ENCODE assay signal across 9 mouse cellular contexts in the genomic region with DNA sequence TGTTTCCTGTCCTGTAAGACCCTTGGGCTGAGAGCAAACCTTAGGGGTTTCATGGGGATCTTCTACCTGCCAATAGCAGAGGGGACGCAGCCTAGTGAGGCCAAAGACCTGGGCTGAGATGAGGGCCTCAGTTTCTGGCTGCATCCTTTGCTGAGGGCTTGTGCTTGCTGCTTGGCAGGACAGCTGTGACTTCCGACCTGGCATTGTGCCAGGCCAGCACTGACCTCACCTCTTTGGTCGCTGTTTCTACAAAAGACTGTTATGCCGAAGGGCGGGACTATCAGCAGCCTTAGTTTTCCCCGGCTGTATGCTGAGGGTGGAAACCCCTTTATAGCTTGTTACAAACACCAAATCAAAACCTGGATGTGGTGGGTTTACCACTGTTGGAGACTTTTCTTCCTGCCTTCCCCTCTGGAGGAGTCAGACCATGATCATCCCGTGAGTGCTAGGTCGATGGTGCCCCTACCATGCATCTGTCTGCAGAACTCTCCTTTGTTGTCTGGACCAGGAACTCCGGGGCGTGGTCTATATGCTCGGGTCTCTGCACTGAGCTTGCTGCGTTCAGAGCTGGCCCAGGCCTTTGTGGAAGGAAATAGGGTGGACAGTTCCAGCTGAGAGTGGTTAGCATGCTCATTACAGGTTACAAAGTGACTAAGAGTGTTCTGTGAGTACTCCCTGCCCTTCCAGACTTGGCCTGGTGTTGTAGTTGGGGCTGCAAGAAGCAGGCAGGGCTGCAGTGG. TPM values are rescaled to one million over a fixed set of nuclear protein-coding genes. Genes with fewer than 3 reads are reported as not detected.
A peak's percentile ranks its signal among the peaks of the same experiment; 100 is the strongest.
DNase-seq lines count a peak whose midpoint lies in the region; ATAC-seq and TF ChIP-seq lines count a peak whose summit lies in the region.
"Had no signal": no experiment of that assay in that cellular context is flagged by ENCODE, and none has a peak within 500 bp of the region (broad histone marks: within the 10 kb centered on the region; RNA-seq: fewer than 3 reads in every experiment).

No protein-coding gene starts in this region.

- no peak overlapping the region for H3K4me3 ChIP-seq in forebrain, embryonic 12.5 days (replicated peaks)
- H3K4me3 ChIP-seq in forebrain, embryonic 11.5 days (ENCODE audit: low read depth, low read length) = no peak overlapping the region
- H3K4me3 ChIP-seq in liver, postnatal 0 days (ENCODE audit: low read depth, low read length) = no peak overlapping the region
- H3K4me3 ChIP-seq in liver, embryonic 12.5 days = no peak overlapping the region
- H3K4me3 ChIP-seq in myocyte = no peak overlapping the region

- no peaks in the 10 kb centered on the region for H3K79me2 ChIP-seq in myocyte (ENCODE audit: control insufficient read depth, insufficient read depth)

- H3ac ChIP-seq in myocyte (ENCODE audit: control insufficient read depth, insufficient read length) = no peak overlapping the region

- H3K27me3 ChIP-seq in forebrain, embryonic 12.5 days = no peaks in the 10 kb centered on the region
- H3K27me3 ChIP-seq in forebrain, embryonic 11.5 days (ENCODE audit: control insufficient read depth, insufficient read depth, low read length) = no peaks in the 10 kb centered on the region
- no peaks in the 10 kb centered on the region for H3K27me3 ChIP-seq in liver, postnatal 0 days (ENCODE audit: insufficient read depth, low read length)
- no peaks in the 10 kb centered on the region for H3K27me3 ChIP-seq in liver, embryonic 12.5 days (replicated peaks)
- no peaks in the 10 kb centered on the region for H3K27me3 ChIP-seq in myocyte (ENCODE audit: control insufficient read depth, insufficient read depth, insufficient read length)

- WGBS in forebrain, embryonic 12.5 days = 76% methylated on average over 12 of the region's 12 CpGs
- WGBS in forebrain, embryonic 11.5 days = 80% methylated on average over 12 of the region's 12 CpGs
- 52% methylated on average over 12 of the region's 12 CpGs for WGBS in liver, postnatal 0 days (ENCODE audit: insufficient replicate concordance)
- 58% methylated on average over 12 of the region's 12 CpGs for whole genome bisulfite sequencing in liver, embryonic 12.5 days (ENCODE audit: insufficient replicate concordance)

- H3K4me1 ChIP-seq in forebrain, embryonic 12.5 days = no peaks in the 10 kb centered on the region
- no peaks in the 10 kb centered on the region for H3K4me1 ChIP-seq in forebrain, embryonic 11.5 days (replicated peaks; ENCODE audit: control insufficient read depth, insufficient read depth, low read length)
- H3K4me1 ChIP-seq in liver, postnatal 0 days (ENCODE audit: insufficient read depth) = no peaks in the 10 kb centered on the region
- no peaks in the 10 kb centered on the region for H3K4me1 ChIP-seq in liver, embryonic 12.5 days

- ATAC-seq in forebrain, embryonic 12.5 days (ENCODE audit: low FRiP score) = no peak
- no peak for ATAC-seq in forebrain, embryonic 11.5 days (replicated peaks; ENCODE audit: low FRiP score)
- no peak for ATAC-seq in liver, postnatal 0 days
- no peak for ATAC-seq in liver, embryonic 12.5 days
- ATAC-seq in granulocyte monocyte progenitor cell, adult 5-6 weeks (replicated peaks; ENCODE audit: poor library complexity, severe bottlenecking) = no peak

- no peaks in the 10 kb centered on the region for H3K9me3 ChIP-seq in forebrain, embryonic 12.5 days
- no peaks in the 10 kb centered on the region for H3K9me3 ChIP-seq in forebrain, embryonic 11.5 days (ENCODE audit: control insufficient read depth, low read length)
- H3K9me3 ChIP-seq in liver, postnatal 0 days (ENCODE audit: low read length) = no peaks in the 10 kb centered on the region
- H3K9me3 ChIP-seq in liver, embryonic 12.5 days (replicated peaks) = peaks cover 2% of the 10 kb centered on the region; the same call in 1 of the 2 replicates

- peak overlapping the region; percentile 19; the same call in 1 of the 2 replicates for H3K27ac ChIP-seq in forebrain, embryonic 12.5 days
- no peak overlapping the region for H3K27ac ChIP-seq in forebrain, embryonic 11.5 days (ENCODE audit: low read depth, low read length)
- no peak overlapping the region for H3K27ac ChIP-seq in liver, postnatal 0 days (ENCODE audit: low read depth)
- no peak overlapping the region for H3K27ac ChIP-seq in liver, embryonic 12.5 days

- no peak for DNase-seq in forebrain, embryonic 11.5 days (ENCODE audit: low spot score)
- DNase-seq in liver, postnatal 0 days = peak; percentile 35
- peak; percentile 65 for DNase-seq in heart, postnatal 4 days
- DNase-seq in thymus, postnatal 36 days = no peak
- DNase-seq: midbrain, embryonic 14.5 days had no signal

- no peak for TF ChIP-seq EP300 in liver, postnatal 0 days (IDR thresholded peaks at IDR 0.05; ENCODE audit: low read depth)

- H3K9ac ChIP-seq in forebrain, embryonic 12.5 days = no peak overlapping the region
- no peak overlapping the region for H3K9ac ChIP-seq in forebrain, embryonic 11.5 days (ENCODE audit: low read length)
- no peak overlapping the region for H3K9ac ChIP-seq in liver, postnatal 0 days (replicated peaks)
- no peak overlapping the region for H3K9ac ChIP-seq in liver, embryonic 12.5 days

- TF ChIP-seq CTCF in liver, postnatal 0 days (IDR thresholded peaks at IDR 0.05; ENCODE audit: low read depth) = no peak

- peaks cover 53% of the 10 kb centered on the region for H3K36me3 ChIP-seq in forebrain, embryonic 12.5 days (replicated peaks)
- H3K36me3 ChIP-seq in forebrain, embryonic 11.5 days (ENCODE audit: control insufficient read depth, insufficient read depth, low read length) = peaks cover 8% of the 10 kb centered on the region; the same call in 1 of the 2 replicates
- H3K36me3 ChIP-seq in liver, postnatal 0 days (replicated peaks; ENCODE audit: insufficient read depth, low read length) = no peaks in the 10 kb centered on the region
- peaks cover 14% of the 10 kb centered on the region; the same call in 1 of the 2 replicates for H3K36me3 ChIP-seq in liver, embryonic 12.5 days
- H3K36me3 ChIP-seq in myocyte (ENCODE audit: control insufficient read depth, insufficient read depth) = no peaks in the 10 kb centered on the region

- H3K4me2 ChIP-seq in forebrain, embryonic 12.5 days = no peak overlapping the region
- no peak overlapping the region for H3K4me2 ChIP-seq in forebrain, embryonic 11.5 days (ENCODE audit: low read depth, low read length, severe bottlenecking)
- H3K4me2 ChIP-seq in liver, postnatal 0 days (ENCODE audit: low read depth, low read length) = no peak overlapping the region
- no peak overlapping the region for H3K4me2 ChIP-seq in liver, embryonic 12.5 days
- no peak overlapping the region for H3K4me2 ChIP-seq in myocyte (ENCODE audit: low read depth)

- no peak for TF ChIP-seq POLR2A in myocyte (IDR thresholded peaks at IDR 0.05; ENCODE audit: insufficient read length, low read depth)

TF ChIP-seq in myocyte, 11 proteins besides CTCF, POLR2A, EP300 and RAD21:
- TF ChIP-seq E2F4 (IDR thresholded peaks at IDR 0.05; ENCODE audit: insufficient read depth) = no peak
- TF ChIP-seq MYOD1 (IDR thresholded peaks at IDR 0.05; ENCODE audit: control insufficient read depth in 1 of 3, insufficient read length in 2 of 3, low read depth in 2 of 3) = peak in 2 of 3 experiments; percentile 18 to 37

RNA-seq across cellular contexts. Expression of gene Fbln1, which starts 15.5 kb away (rescaled TPM):
- 101 and 112 TPM in 2 replicates for polyA plus RNA-seq in forebrain, embryonic 12.5 days (2016; fragmentation: Nextera tagmentation; extraction: Ambion mirVana)
- polyA plus RNA-seq in forebrain, embryonic 11.5 days (2014; fragmentation: Nextera tagmentation; extraction: Ambion mirVana) = 147 and 161 TPM in 2 replicates
- polyA plus RNA-seq in liver, postnatal 0 days (2015; fragmentation: Nextera tagmentation; extraction: Ambion mirVana) = 2.6 and 2.8 TPM in 2 replicates
- polyA plus RNA-seq in liver, embryonic 12.5 days (2016; fragmentation: Nextera tagmentation; extraction: Ambion mirVana) = 18.1 and 19.5 TPM in 2 replicates
- 10 to 100 TPM; 69.2 to 71.4 TPM for total RNA-seq in heart, postnatal 4 days (2021)
- polyA plus RNA-seq in myocyte (2012; fragmentation: generic; extraction: Trizol) = 13.4 TPM
- 0.11 and 0.30 TPM in 2 replicates for total RNA-seq in granulocyte monocyte progenitor cell, adult 5-6 weeks (2014; fragmentation: Nextera tagmentation)
- 0.73 TPM in 1 of 2 replicates, not detected in the other for total RNA-seq in granulocyte monocyte progenitor cell, adult 5-6 weeks (2017)

Comparison
In these comparisons a context has a peak if more than half of its experiments do, and no peak if none do; other contexts are left out.
1. DNase-seq: peak in liver, postnatal 0 days (single experiment) and heart, postnatal 4 days (single experiment); none in forebrain, embryonic 11.5 days (single experiment) and thymus, postnatal 36 days (0 of 2).